Mouse (Mus musculus): ENCODE results near the gene Nlrc3. TPM values are rescaled to one million over a fixed set of nuclear protein-coding genes. Genes with fewer than 3 reads are reported as not detected.
"Not testable (repeated sequence)": the region's sequence is repeated elsewhere in the genome, so short reads cannot be mapped to it uniquely, and the experiment has no call there.

Gene Nlrc3
- 1.9 and 2.3 TPM in 2 replicates for polyA plus RNA-seq (2014; fragmentation: Nextera tagmentation; extraction: Ambion mirVana)

DNA sequence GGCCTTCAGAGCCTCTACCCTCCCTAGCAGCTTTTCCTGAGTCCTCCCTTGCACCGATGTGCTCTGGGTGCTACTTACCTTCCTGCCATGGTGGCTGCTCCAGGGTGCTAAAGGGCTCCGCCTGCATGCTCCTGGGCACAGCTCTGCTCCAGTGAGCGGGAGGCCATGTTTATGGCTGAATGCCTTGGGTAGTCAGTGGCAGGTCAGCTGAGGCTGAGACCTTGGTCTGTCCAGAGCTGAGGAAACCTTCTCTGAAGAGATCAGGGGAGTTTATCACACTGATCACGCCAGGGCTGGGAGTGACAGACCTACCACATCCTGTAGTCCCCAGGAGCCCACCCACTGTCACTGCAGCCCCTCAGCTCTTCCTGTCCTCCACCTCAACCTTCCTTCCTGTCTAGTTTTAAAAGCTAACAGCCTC lies at the start of gene Nlrc3:
TSS of gene Nlrc3 (minus strand) at position 382 of the 421 bp plus-strand sequence.
- H3K27ac ChIP-seq (replicated peaks in 1 of 2; ENCODE audit: control insufficient read depth in 1 of 2, insufficient read depth in 1 of 2, low read depth in 2 of 2, low read length in 2 of 2): peak within 1 kb of the TSS in 1 of 2 experiments; percentile 9; a peak in 1 of 4 replicates

DNA sequence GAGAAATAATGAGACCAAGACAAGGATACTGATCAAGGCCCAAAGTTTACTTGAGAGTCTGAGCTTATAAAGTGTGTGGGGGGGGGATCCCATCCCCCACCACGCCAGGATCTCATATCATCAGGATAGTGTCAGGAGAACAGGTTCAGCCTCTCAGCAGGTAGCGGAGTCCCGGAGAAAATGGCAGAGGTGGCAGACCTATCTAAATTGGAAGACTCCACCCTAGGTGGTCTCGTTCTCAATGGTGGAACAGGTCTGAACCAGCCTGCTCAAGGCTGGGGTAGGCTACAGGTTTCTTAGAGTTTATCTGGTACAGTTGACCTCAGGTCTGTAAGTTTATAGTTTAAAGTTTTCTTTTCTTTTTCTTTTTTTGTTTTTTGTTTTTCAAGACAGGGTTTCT lies 46.3 kb upstream of the Nlrc3 start:
- Histone ChIP-seq H3K9ac (ENCODE audit: low read length) (no peak overlapping the region), H3K4me3 (ENCODE audit: control insufficient read depth in 1 of 2, insufficient read depth in 1 of 2, low read depth in 1 of 2, low read length in 2 of 2) (no peak overlapping the region), H3K4me1 (ENCODE audit: control insufficient read depth in 2 of 2, insufficient read depth in 2 of 2, low read length in 2 of 2) (no peaks in the 10 kb centered on the region), H3K9me3 (ENCODE audit: control insufficient read depth, low read length) (no peaks in the 10 kb centered on the region), H3K27ac (replicated peaks in 1 of 2; ENCODE audit: control insufficient read depth in 1 of 2, insufficient read depth in 1 of 2, low read depth in 2 of 2, low read length in 2 of 2) (no peak overlapping the region), H3K4me2 (ENCODE audit: low read length) (no peak overlapping the region), H3K36me3 (ENCODE audit: control insufficient read depth, insufficient read depth, low read length) (no peaks in the 10 kb centered on the region), H3K27me3 (ENCODE audit: control insufficient read depth, insufficient read depth, low read length) (no peaks in the 10 kb centered on the region)
- WGBS: 60% methylated on average over 4 of the region's 4 CpGs
- no peak for ATAC-seq (ENCODE audit: insufficient number of reproducible peaks, insufficient read depth, low FRiP score, low read depth)

More for the DNA sequence above, at the start of gene Nlrc3:
- ATAC-seq (ENCODE audit: insufficient number of reproducible peaks, insufficient read depth, low FRiP score, low read depth): 0 out of 2 replicates have a peak, but pooled peaks have one; percentile 62
- no peak within 1 kb of the TSS for H3K9ac ChIP-seq (ENCODE audit: low read length)
- H3K9me3 ChIP-seq (ENCODE audit: control insufficient read depth, low read length): no peaks in the 10 kb centered on the region
- H3K36me3 ChIP-seq (ENCODE audit: control insufficient read depth, insufficient read depth, low read length): peaks cover 37% of the 10 kb centered on the region
- H3K27me3 ChIP-seq (ENCODE audit: control insufficient read depth, insufficient read depth, low read length): no peaks in the 10 kb centered on the region
- peak within 1 kb of the TSS; percentile 11; the same call in 1 of the 2 replicates for H3K4me2 ChIP-seq (ENCODE audit: low read length)
- H3K4me3 ChIP-seq (ENCODE audit: control insufficient read depth in 1 of 2, insufficient read depth in 1 of 2, low read depth in 1 of 2, low read length in 2 of 2): no peak within 1 kb of the TSS
- 55% methylated on average over 4 of the region's 4 CpGs for WGBS
- peaks cover 0 to 12% of the 10 kb centered on the region in 2 experiments; a peak in 3 of 4 replicates for H3K4me1 ChIP-seq (ENCODE audit: control insufficient read depth in 2 of 2, insufficient read depth in 2 of 2, low read length in 2 of 2)

DNA sequence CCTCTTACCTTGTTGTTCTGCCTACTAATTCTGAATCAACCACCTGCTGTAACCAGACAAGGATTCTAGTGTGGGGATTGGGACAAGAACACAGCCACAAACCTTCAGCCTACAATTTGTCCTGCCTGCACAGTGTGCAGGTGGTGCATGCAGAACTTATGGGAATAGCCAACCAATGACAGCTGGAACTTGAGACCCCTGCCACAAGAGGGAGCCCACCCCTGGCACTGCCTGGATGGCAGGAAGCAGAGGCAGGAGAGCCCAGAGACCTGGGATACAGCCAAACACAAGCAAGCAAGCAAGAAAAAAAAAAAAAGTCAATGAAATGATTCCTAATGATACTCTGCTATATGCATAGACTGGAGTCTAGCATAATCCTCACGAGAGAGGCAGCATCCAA lies 44.8 kb upstream of the Nlrc3 start:
- no peaks in the 10 kb centered on the region for H3K36me3 ChIP-seq (ENCODE audit: control insufficient read depth, insufficient read depth, low read length)
- H3K4me2 ChIP-seq (ENCODE audit: low read length): no peak overlapping the region
- H3K27ac ChIP-seq (replicated peaks in 1 of 2; ENCODE audit: control insufficient read depth in 1 of 2, insufficient read depth in 1 of 2, low read depth in 2 of 2, low read length in 2 of 2): no peak overlapping the region
- no peak for ATAC-seq (ENCODE audit: insufficient number of reproducible peaks, insufficient read depth, low FRiP score, low read depth)
- no peak overlapping the region for H3K9ac ChIP-seq (ENCODE audit: low read length)
- H3K9me3 ChIP-seq (ENCODE audit: control insufficient read depth, low read length): no peaks in the 10 kb centered on the region
- WGBS: 87% methylated on average over 1 of the region's 1 CpGs
- no peak overlapping the region for H3K4me3 ChIP-seq (ENCODE audit: control insufficient read depth in 1 of 2, insufficient read depth in 1 of 2, low read depth in 1 of 2, low read length in 2 of 2)
- no peaks in the 10 kb centered on the region for H3K27me3 ChIP-seq (ENCODE audit: control insufficient read depth, insufficient read depth, low read length)
- H3K4me1 ChIP-seq (ENCODE audit: control insufficient read depth in 2 of 2, insufficient read depth in 2 of 2, low read length in 2 of 2): no peaks in the 10 kb centered on the region

DNA sequence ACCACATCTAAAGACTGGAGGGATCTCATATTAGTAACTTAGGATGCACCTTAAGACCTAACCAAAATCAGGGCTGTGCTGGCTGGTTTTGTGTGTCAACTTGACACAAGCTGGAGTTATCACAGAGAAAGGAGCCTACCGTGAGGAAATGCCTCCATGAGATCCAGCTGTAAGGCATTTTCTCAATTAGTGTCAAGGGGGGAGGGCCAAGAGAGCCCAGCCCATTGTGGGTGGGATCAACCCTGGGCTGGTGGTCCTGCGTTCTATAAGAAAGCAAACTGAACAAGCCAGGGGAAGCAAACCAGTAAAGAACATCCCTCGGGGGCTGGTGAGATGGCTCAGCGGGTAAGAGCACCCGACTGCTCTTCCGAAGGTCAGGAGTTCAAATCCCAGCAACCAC lies 41.0 kb upstream of the Nlrc3 start:
- not testable (repeated sequence) for ATAC-seq (ENCODE audit: insufficient number of reproducible peaks, insufficient read depth, low FRiP score, low read depth); H3K9me3 ChIP-seq (ENCODE audit: control insufficient read depth, low read length); H3K9ac ChIP-seq (ENCODE audit: low read length); H3K4me3 ChIP-seq (ENCODE audit: control insufficient read depth in 1 of 2, insufficient read depth in 1 of 2, low read depth in 1 of 2, low read length in 2 of 2); H3K27me3 ChIP-seq (ENCODE audit: control insufficient read depth, insufficient read depth, low read length); H3K27ac ChIP-seq (replicated peaks in 1 of 2; ENCODE audit: control insufficient read depth in 1 of 2, insufficient read depth in 1 of 2, low read depth in 2 of 2, low read length in 2 of 2); H3K4me2 ChIP-seq (ENCODE audit: low read length); H3K36me3 ChIP-seq (ENCODE audit: control insufficient read depth, insufficient read depth, low read length); H3K4me1 ChIP-seq (ENCODE audit: control insufficient read depth in 2 of 2, insufficient read depth in 2 of 2, low read length in 2 of 2)
- 78% methylated on average over 6 of the region's 6 CpGs for WGBS

DNA sequence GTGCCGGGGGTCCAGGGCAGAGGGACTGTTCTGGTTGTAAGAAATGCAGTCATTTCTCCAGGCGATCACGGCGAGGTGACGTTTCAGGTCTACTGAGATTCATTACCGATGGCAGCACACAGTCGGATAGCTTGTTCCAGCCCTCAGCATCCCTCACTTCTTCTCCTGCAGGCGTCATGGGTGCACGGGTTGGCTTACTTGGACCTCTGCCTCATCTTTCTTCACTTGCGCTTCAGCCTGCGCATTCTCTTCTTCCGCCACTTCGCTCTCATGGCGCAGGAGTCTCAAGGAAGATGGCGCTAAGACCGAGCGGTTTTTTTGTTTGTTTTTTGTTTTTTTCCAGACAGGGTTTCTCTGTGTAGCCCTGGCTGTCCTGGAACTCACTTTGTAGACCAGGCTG lies 40.4 kb upstream of the Nlrc3 start:
- not testable (repeated sequence) for H3K4me3 ChIP-seq (ENCODE audit: control insufficient read depth in 1 of 2, insufficient read depth in 1 of 2, low read depth in 1 of 2, low read length in 2 of 2); H3K9ac ChIP-seq (ENCODE audit: low read length)

GRCm38 (mm10) chr16:4014040-4014668 lies 37.7 kb upstream of the Nlrc3 start:
- Histone ChIP-seq H3K9ac (ENCODE audit: low read length) (no peak overlapping the region), H3K36me3 (ENCODE audit: control insufficient read depth, insufficient read depth, low read length) (no peaks in the 10 kb centered on the region), H3K27me3 (ENCODE audit: control insufficient read depth, insufficient read depth, low read length) (no peaks in the 10 kb centered on the region), H3K4me2 (ENCODE audit: low read length) (no peak overlapping the region), H3K27ac (replicated peaks in 1 of 2; ENCODE audit: control insufficient read depth in 1 of 2, insufficient read depth in 1 of 2, low read depth in 2 of 2, low read length in 2 of 2) (no peak overlapping the region), H3K4me3 (ENCODE audit: control insufficient read depth in 1 of 2, insufficient read depth in 1 of 2, low read depth in 1 of 2, low read length in 2 of 2) (no peak overlapping the region), H3K9me3 (ENCODE audit: control insufficient read depth, low read length) (0 out of 2 replicates have a peak, but pooled peaks cover 7% of the 10 kb centered on the region), H3K4me1 (ENCODE audit: control insufficient read depth in 2 of 2, insufficient read depth in 2 of 2, low read length in 2 of 2) (no peaks in the 10 kb centered on the region)
- ATAC-seq (ENCODE audit: insufficient number of reproducible peaks, insufficient read depth, low FRiP score, low read depth): no peak
- WGBS: 74% methylated on average over 5 of the region's 5 CpGs

More for the DNA sequence above, 40.4 kb upstream of the Nlrc3 start:
- H3K9me3 ChIP-seq (ENCODE audit: control insufficient read depth, low read length); H3K4me2 ChIP-seq (ENCODE audit: low read length); H3K36me3 ChIP-seq (ENCODE audit: control insufficient read depth, insufficient read depth, low read length); H3K4me1 ChIP-seq (ENCODE audit: control insufficient read depth in 2 of 2, insufficient read depth in 2 of 2, low read length in 2 of 2); H3K27ac ChIP-seq (replicated peaks in 1 of 2; ENCODE audit: control insufficient read depth in 1 of 2, insufficient read depth in 1 of 2, low read depth in 2 of 2, low read length in 2 of 2); ATAC-seq (ENCODE audit: insufficient number of reproducible peaks, insufficient read depth, low FRiP score, low read depth); H3K27me3 ChIP-seq (ENCODE audit: control insufficient read depth, insufficient read depth, low read length): not testable (repeated sequence)
- 68% methylated on average over 17 of the region's 17 CpGs for WGBS

GRCm38 (mm10) chr16:4012882-4013570 lies 36.6 kb upstream of the Nlrc3 start:
- ATAC-seq (ENCODE audit: insufficient number of reproducible peaks, insufficient read depth, low FRiP score, low read depth): no peak
- 48% methylated on average over 4 of the region's 4 CpGs for WGBS
- H3K4me1 ChIP-seq (ENCODE audit: control insufficient read depth in 2 of 2, insufficient read depth in 2 of 2, low read length in 2 of 2): no peaks in the 10 kb centered on the region

More at GRCm38 (mm10) chr16:4012882-4013570, 36.6 kb upstream of the Nlrc3 start:
- Histone ChIP-seq H3K4me3 (ENCODE audit: control insufficient read depth in 1 of 2, insufficient read depth in 1 of 2, low read depth in 1 of 2, low read length in 2 of 2) (no peak overlapping the region), H3K27ac (replicated peaks in 1 of 2; ENCODE audit: control insufficient read depth in 1 of 2, insufficient read depth in 1 of 2, low read depth in 2 of 2, low read length in 2 of 2) (no peak overlapping the region), H3K27me3 (ENCODE audit: control insufficient read depth, insufficient read depth, low read length) (no peaks in the 10 kb centered on the region), H3K9me3 (ENCODE audit: control insufficient read depth, low read length) (0 out of 2 replicates have a peak, but pooled peaks cover 7% of the 10 kb centered on the region), H3K9ac (ENCODE audit: low read length) (no peak overlapping the region), H3K36me3 (ENCODE audit: control insufficient read depth, insufficient read depth, low read length) (no peaks in the 10 kb centered on the region), H3K4me2 (ENCODE audit: low read length) (no peak overlapping the region)

Measured in heart, embryonic 14.5 days (tissue).